In genomic region chrX:166177929-166178328, GRCm38 (mm10) we compare ENCODE assay signal across 29 mouse cellular contexts. TPM values are rescaled to one million over a fixed set of nuclear protein-coding genes. Genes with fewer than 3 reads are reported as not detected.
DNase-seq lines count a peak whose midpoint lies in the region; ATAC-seq lines count a peak whose summit lies in the region.
"Had no signal": no experiment of that assay in that cellular context is flagged by ENCODE, and none has a peak within 500 bp of the region (broad histone marks: within the 10 kb centered on the region; RNA-seq: fewer than 3 reads in every experiment).

No protein-coding gene starts in this region.

- H3K4me3 ChIP-seq in intestine, embryonic 15.5 days (replicated peaks), result no peak overlapping the region
- no peak overlapping the region for H3K4me3 ChIP-seq in heart, embryonic 10.5 days
- H3K4me3 ChIP-seq in forebrain, embryonic 16.5 days (replicated peaks; ENCODE audit: low read length), result no peak overlapping the region
- H3K4me3 ChIP-seq: embryonic facial prominence, embryonic 10.5 days; embryonic facial prominence, embryonic 13.5 days; erythroblast, embryonic 14.5 days; forebrain, embryonic 12.5 days; forebrain, embryonic 15.5 days; heart, embryonic 12.5 days; heart, embryonic 15.5 days; hindbrain, embryonic 10.5 days; hindbrain, embryonic 13.5 days had no signal

- no peaks in the 10 kb centered on the region for H3K27me3 ChIP-seq in intestine, embryonic 15.5 days (replicated peaks)
- no peaks in the 10 kb centered on the region for H3K27me3 ChIP-seq in heart, embryonic 10.5 days (ENCODE audit: insufficient read depth, poor library complexity, severe bottlenecking)
- no peaks in the 10 kb centered on the region for H3K27me3 ChIP-seq in forebrain, embryonic 16.5 days (replicated peaks; ENCODE audit: control insufficient read depth, insufficient read depth, low read length)
- H3K27me3 ChIP-seq: forebrain, embryonic 15.5 days; heart, embryonic 12.5 days; heart, embryonic 15.5 days; hindbrain, embryonic 13.5 days had no signal

- WGBS in intestine, embryonic 15.5 days, result 78% methylated on average over 7 of the region's 7 CpGs
- WGBS in heart, embryonic 10.5 days, result 87% methylated on average over 7 of the region's 7 CpGs
- 97% methylated on average over 7 of the region's 7 CpGs for WGBS in forebrain, embryonic 16.5 days

- H3K27ac ChIP-seq in intestine, embryonic 15.5 days, result no peak overlapping the region
- H3K27ac ChIP-seq in heart, embryonic 10.5 days, result no peak overlapping the region
- H3K27ac ChIP-seq in forebrain, embryonic 16.5 days (ENCODE audit: low read length), result no peak overlapping the region
- H3K27ac ChIP-seq: embryonic facial prominence, embryonic 10.5 days; embryonic facial prominence, embryonic 13.5 days; forebrain, embryonic 12.5 days; forebrain, embryonic 15.5 days; heart, embryonic 15.5 days; hindbrain, embryonic 10.5 days; hindbrain, embryonic 13.5 days had no signal

- no peak overlapping the region for H3K9ac ChIP-seq in intestine, embryonic 15.5 days
- no peak overlapping the region for H3K9ac ChIP-seq in forebrain, embryonic 16.5 days (replicated peaks; ENCODE audit: low read depth, low read length)
- H3K9ac ChIP-seq: embryonic facial prominence, embryonic 13.5 days; forebrain, embryonic 12.5 days; forebrain, embryonic 15.5 days; heart, embryonic 12.5 days; heart, embryonic 15.5 days; hindbrain, embryonic 13.5 days had no signal

- peak; percentile 4 for DNase-seq in adrenal gland, postnatal 10 days
- DNase-seq in adrenal gland, adult 18-20 months (ENCODE audit: low spot score in 2 of 2), result no peak
- DNase-seq in adrenal gland, postnatal 36 days, result peak; percentile 8 to 28
- no peak for DNase-seq in heart, embryonic 10.5 days (ENCODE audit: low spot score)
- no peak for DNase-seq in urinary bladder, postnatal 36 days (ENCODE audit: low spot score in 2 of 2)
- DNase-seq: cerebellum, adult 11-12 months; cerebellum, adult 8-10 months; cerebellum, postnatal 10 days; cerebellum, postnatal 36 days; embryo, embryonic 11 days; gastrocnemius, postnatal 10 days; heart, adult 11 months; heart, postnatal 10 days; heart, postnatal 36 days; kidney, adult 18-20 months; kidney, adult 9 months had no signal

- H3K9me3 ChIP-seq in intestine, embryonic 15.5 days, result no peaks in the 10 kb centered on the region
- no peaks in the 10 kb centered on the region for H3K9me3 ChIP-seq in heart, embryonic 10.5 days
- H3K9me3 ChIP-seq in forebrain, embryonic 16.5 days (ENCODE audit: control insufficient read depth, low read length), result no peaks in the 10 kb centered on the region
- H3K9me3 ChIP-seq: embryonic facial prominence, embryonic 10.5 days; embryonic facial prominence, embryonic 13.5 days; forebrain, embryonic 12.5 days; forebrain, embryonic 15.5 days; heart, embryonic 12.5 days; heart, embryonic 15.5 days; hindbrain, embryonic 10.5 days; hindbrain, embryonic 13.5 days had no signal

- ATAC-seq in intestine, embryonic 15.5 days, result peak; percentile 71
- ATAC-seq in forebrain, embryonic 16.5 days, result no peak
- ATAC-seq: activated CD4-positive, CD25-positive, alpha-beta regulatory T cell, adult 4 months; forebrain, embryonic 15.5 days; hindbrain, embryonic 16.5 days had no signal

- no peaks in the 10 kb centered on the region for H3K36me3 ChIP-seq in intestine, embryonic 15.5 days
- no peaks in the 10 kb centered on the region for H3K36me3 ChIP-seq in heart, embryonic 10.5 days
- no peaks in the 10 kb centered on the region for H3K36me3 ChIP-seq in forebrain, embryonic 16.5 days (ENCODE audit: control insufficient read depth, insufficient read depth)
- H3K36me3 ChIP-seq: embryonic facial prominence, embryonic 13.5 days; forebrain, embryonic 12.5 days; forebrain, embryonic 15.5 days; heart, embryonic 15.5 days; hindbrain, embryonic 13.5 days had no signal

- no peak overlapping the region for H3K4me2 ChIP-seq in intestine, embryonic 15.5 days (replicated peaks)
- no peak overlapping the region for H3K4me2 ChIP-seq in forebrain, embryonic 16.5 days (ENCODE audit: low read length)
- H3K4me2 ChIP-seq: embryonic facial prominence, embryonic 13.5 days; forebrain, embryonic 12.5 days; forebrain, embryonic 15.5 days; heart, embryonic 12.5 days; heart, embryonic 15.5 days; hindbrain, embryonic 13.5 days had no signal

- H3K4me1 ChIP-seq in intestine, embryonic 15.5 days (replicated peaks), result no peaks in the 10 kb centered on the region
- H3K4me1 ChIP-seq in heart, embryonic 10.5 days, result no peaks in the 10 kb centered on the region
- peaks cover 4% of the 10 kb centered on the region; the same call in 1 of the 2 replicates for H3K4me1 ChIP-seq in forebrain, embryonic 16.5 days (replicated peaks; ENCODE audit: control insufficient read depth, insufficient read depth, low read length)
- H3K4me1 ChIP-seq: embryonic facial prominence, embryonic 13.5 days; heart, embryonic 12.5 days; heart, embryonic 15.5 days had no signal

RNA-seq across cellular contexts. Expression of gene Gemin8, which starts 7.7 kb away (rescaled TPM):
- 10 to 100 TPM in 1 of 2 experiments, 1 to 10 TPM in 1; 9.8 to 10.5 TPM for total RNA-seq in adrenal gland, postnatal 10 days (2021)
- 1 to 10 TPM; 5.2 to 7.8 TPM for total RNA-seq in adrenal gland, adult 18-20 months (2021)
- 1 to 10 TPM; 8.6 to 8.9 TPM for total RNA-seq in adrenal gland, postnatal 36 days (2021)
- 8.0 and 8.1 TPM in 2 replicates for polyA plus RNA-seq in intestine, embryonic 15.5 days (2015; fragmentation: Nextera tagmentation; extraction: Ambion mirVana)
- 7.3 and 12.8 TPM in 2 replicates for polyA plus RNA-seq in heart, embryonic 10.5 days (2016; fragmentation: Nextera tagmentation; extraction: Ambion mirVana)
- polyA plus RNA-seq in forebrain, embryonic 16.5 days (2015; fragmentation: Nextera tagmentation; extraction: Ambion mirVana), result 9.2 and 9.7 TPM in 2 replicates

Comparison
In these comparisons a context has a peak if more than half of its experiments do, and no peak if none do; other contexts are left out.
1. DNase-seq: peak in adrenal gland, postnatal 10 days (single experiment) and adrenal gland, postnatal 36 days (2 of 2); none in adrenal gland, adult 18-20 months (0 of 2), heart, embryonic 10.5 days (single experiment) and urinary bladder, postnatal 36 days (0 of 2).